Mouse (Mus musculus): ENCODE results near the gene Kdm1b.

- TF ChIP-seq CTCF (IDR thresholded peaks at IDR 0.05; ENCODE audit: borderline replicate concordance, insufficient read depth, low read length) (no peak), POLR2A (IDR thresholded peaks at IDR 0.05; ENCODE audit: low read depth, low read length) (no peak)
These were observed 23.5 kb upstream of the Kdm1b start for GRCm38 (mm10) chr13:47019774-47020173.
